Comparison of ENCODE assay signal across 8 mouse cellular contexts in genomic region chr5:74126015-74126896, GRCm38 (mm10). TPM values are rescaled to one million over a fixed set of nuclear protein-coding genes. Genes with fewer than 3 reads are reported as not detected.
A peak's percentile ranks its signal among the peaks of the same experiment; 100 is the strongest.
DNase-seq lines count a peak whose midpoint lies in the region; ATAC-seq and TF ChIP-seq lines count a peak whose summit lies in the region.

No protein-coding gene starts in this region.

- no peak overlapping the region for H3K27ac ChIP-seq in lung, embryonic 16.5 days (ENCODE audit: low read length)
- no peak overlapping the region for H3K27ac ChIP-seq in olfactory bulb, adult 2 months (ENCODE audit: insufficient read depth, low read depth, low read length)
- H3K27ac ChIP-seq in thymus, adult 2 months (ENCODE audit: control insufficient read depth, insufficient read depth, low read length): no peak overlapping the region

- H3K4me3 ChIP-seq in lung, embryonic 16.5 days (ENCODE audit: low read length): peak overlapping the region; percentile 31
- H3K4me3 ChIP-seq in olfactory bulb, adult 2 months (ENCODE audit: insufficient read depth, low read depth, low read length): peak overlapping the region; percentile 46
- H3K4me3 ChIP-seq in thymus, adult 2 months (ENCODE audit: control insufficient read depth, insufficient read depth, low read length): peak overlapping the region; percentile 87

- no peaks in the 10 kb centered on the region for H3K9me3 ChIP-seq in lung, embryonic 16.5 days (ENCODE audit: control insufficient read depth, low read length)

- peak; percentile 95 for DNase-seq in ZHBTc4 (ENCODE audit: low read depth, low spot score)
- peak; percentile 81 to 84 for DNase-seq in cerebellum, postnatal 10 days
- DNase-seq in frontal cortex, adult 2 months (ENCODE audit: extremely low spot score in 1 of 2, low spot score in 1 of 2): peak; percentile 40 to 47
- DNase-seq in layer of hippocampus, adult 9-11 months: peak; percentile 78
- DNase-seq in thymus, adult 2 months: peak; percentile 74

- ATAC-seq in hematopoietic stem cell, adult 5-6 weeks (replicated peaks in 1 of 2; ENCODE audit: insufficient read depth in 1 of 2, low FRiP score in 2 of 2, low TSS enrichment in 1 of 2, low read depth in 1 of 2, poor library complexity in 2 of 2, severe bottlenecking in 2 of 2): peak; percentile 96 to 99
- peak; percentile 96 for ATAC-seq in lung, embryonic 16.5 days (ENCODE audit: low read depth)

- H3K27me3 ChIP-seq in lung, embryonic 16.5 days (ENCODE audit: control insufficient read depth, insufficient read depth, low read depth, low read length): no peaks in the 10 kb centered on the region
- H3K27me3 ChIP-seq in thymus, adult 2 months (ENCODE audit: control insufficient read depth, insufficient read depth, low read length): no peaks in the 10 kb centered on the region

- TF ChIP-seq CTCF in olfactory bulb, adult 2 months (IDR thresholded peaks at IDR 0.05; ENCODE audit: insufficient read depth, low read depth, low read length): no peak
- 0 out of 2 replicates have a peak, but pooled peaks have one; percentile 4 for TF ChIP-seq CTCF in thymus, adult 2 months (IDR thresholded peaks at IDR 0.05; ENCODE audit: borderline replicate concordance, control insufficient read depth, extremely low read depth, insufficient read depth, low read length, poor library complexity)

- peak overlapping the region; percentile 41 for H3K4me2 ChIP-seq in lung, embryonic 16.5 days (ENCODE audit: low read depth, low read length)

- no peak for TF ChIP-seq POLR2A in olfactory bulb, adult 2 months (IDR thresholded peaks at IDR 0.05; ENCODE audit: insufficient read depth, low read depth, low read length)
- TF ChIP-seq POLR2A in thymus, adult 2 months (IDR thresholded peaks at IDR 0.05; ENCODE audit: control insufficient read depth, extremely low read depth, insufficient read depth, low read length, poor library complexity): no peak

- no peaks in the 10 kb centered on the region for H3K36me3 ChIP-seq in lung, embryonic 16.5 days (ENCODE audit: control insufficient read depth, insufficient read depth, low read length)
- H3K36me3 ChIP-seq in thymus, adult 2 months (ENCODE audit: control insufficient read depth, insufficient read depth, low read length): no peaks in the 10 kb centered on the region

- peaks cover 5% of the 10 kb centered on the region; the same call in 1 of the 2 replicates for H3K4me1 ChIP-seq in lung, embryonic 16.5 days (replicated peaks; ENCODE audit: control insufficient read depth, insufficient read depth, low read length)
- 0 out of 2 replicates have a peak, but pooled peaks cover 3% of the 10 kb centered on the region for H3K4me1 ChIP-seq in olfactory bulb, adult 2 months (ENCODE audit: control insufficient read depth, insufficient read depth, low read length)
- peaks cover 9% of the 10 kb centered on the region for H3K4me1 ChIP-seq in thymus, adult 2 months (replicated peaks; ENCODE audit: control insufficient read depth, insufficient read depth, low read length)

- 67% methylated on average over 32 of the region's 32 CpGs for WGBS in lung, embryonic 16.5 days
- 66% methylated on average over 32 of the region's 32 CpGs for WGBS in olfactory bulb, adult 2 months
- 40% methylated on average over 32 of the region's 32 CpGs for WGBS in thymus, adult 2 months

- H3K9ac ChIP-seq in lung, embryonic 16.5 days (ENCODE audit: low read length): peak overlapping the region; percentile 56; the same call in 1 of the 2 replicates

RNA-seq across cellular contexts. Expression of gene Usp46, which starts 58.0 kb away (rescaled TPM):
- polyA plus RNA-seq in frontal cortex, adult 2 months (2012; rRNA removed): 77.2 and 80.6 TPM in 2 replicates
- 9.3 and 12.8 TPM in 2 replicates for total RNA-seq in hematopoietic stem cell, adult 5-6 weeks (2017)
- 50.7 and 52.3 TPM in 2 replicates for polyA plus RNA-seq in lung, embryonic 16.5 days (2015; fragmentation: Nextera tagmentation; extraction: Ambion mirVana)
- polyA plus RNA-seq in olfactory bulb, adult 2 months (2012; ENCODE audit: insufficient read depth, insufficient read length, low replicate concordance, missing spikeins): 164 TPM in 1 of 2 replicates, not detected in the other
- 1.1 and 2.2 TPM in 2 replicates for polyA plus RNA-seq in thymus, adult 2 months (2012; rRNA removed)

Comparison
In these comparisons a context has a peak if more than half of its experiments do, and no peak if none do; other contexts are left out.
1. DNase-seq: peak in every context shown above with its lines; median percentile 95 in ZHBTc4; 82 in cerebellum, postnatal 10 days; 78 in layer of hippocampus, adult 9-11 months; 74 in thymus, adult 2 months; 44 in frontal cortex, adult 2 months.
2. H3K4me3 ChIP-seq: peak in every context shown above with its lines; median percentile 87 in thymus, adult 2 months; 46 in olfactory bulb, adult 2 months; 31 in lung, embryonic 16.5 days.
3. RNA of gene Usp46, which starts 58.0 kb away (polyA plus RNA-seq): 164 TPM in olfactory bulb, adult 2 months, 77.2 to 80.6 TPM in frontal cortex, adult 2 months and 50.7 to 52.3 TPM in lung, embryonic 16.5 days; 1.1 to 2.2 TPM in thymus, adult 2 months; every median in the first group is over 10 times any median in the second.